In genomic region chr17:46602212-46602611, GRCm38 (mm10) we compare ENCODE assay signal across 12 mouse cellular contexts. TPM values are rescaled to one million over a fixed set of nuclear protein-coding genes. Genes with fewer than 3 reads are reported as not detected.
A peak's percentile ranks its signal among the peaks of the same experiment; 100 is the strongest.
DNase-seq lines count a peak whose midpoint lies in the region; ATAC-seq lines count a peak whose summit lies in the region.
"Had no signal": no experiment of that assay in that cellular context is flagged by ENCODE, and none has a peak within 500 bp of the region (broad histone marks: within the 10 kb centered on the region; RNA-seq: fewer than 3 reads in every experiment).

No protein-coding gene starts in this region.

- peaks cover 23% of the 10 kb centered on the region for H3K36me3 ChIP-seq in hindbrain, embryonic 10.5 days
- H3K36me3 ChIP-seq in hindbrain, embryonic 14.5 days (replicated peaks; ENCODE audit: control insufficient read depth, insufficient read depth), result no peaks in the 10 kb centered on the region
- no peaks in the 10 kb centered on the region for H3K36me3 ChIP-seq in embryonic facial prominence, embryonic 11.5 days (replicated peaks; ENCODE audit: control insufficient read depth, insufficient read depth, low read depth, low read length)
- H3K36me3 ChIP-seq: G1E had no signal

- H3K27ac ChIP-seq in hindbrain, embryonic 10.5 days, result peak overlapping the region; percentile 56
- no peak overlapping the region for H3K27ac ChIP-seq in hindbrain, embryonic 14.5 days
- H3K27ac ChIP-seq in embryonic facial prominence, embryonic 11.5 days (replicated peaks; ENCODE audit: low read depth, low read length), result no peak overlapping the region

- no peaks in the 10 kb centered on the region for H3K9me3 ChIP-seq in hindbrain, embryonic 10.5 days
- H3K9me3 ChIP-seq in hindbrain, embryonic 14.5 days (ENCODE audit: control insufficient read depth, low read length), result no peaks in the 10 kb centered on the region
- H3K9me3 ChIP-seq in embryonic facial prominence, embryonic 11.5 days (replicated peaks; ENCODE audit: control insufficient read depth, low read length), result no peaks in the 10 kb centered on the region
- H3K9me3 ChIP-seq: G1E had no signal

- 84% methylated on average over 9 of the region's 9 CpGs for WGBS in hindbrain, embryonic 10.5 days
- WGBS in hindbrain, embryonic 14.5 days, result 81% methylated on average over 9 of the region's 9 CpGs
- 61% methylated on average over 9 of the region's 9 CpGs for WGBS in embryonic facial prominence, embryonic 11.5 days

- H3K4me1 ChIP-seq in hindbrain, embryonic 10.5 days (replicated peaks), result peaks cover 28% of the 10 kb centered on the region
- 0 out of 2 replicates have a peak, but pooled peaks cover 7% of the 10 kb centered on the region for H3K4me1 ChIP-seq in hindbrain, embryonic 14.5 days (replicated peaks; ENCODE audit: control insufficient read depth, insufficient read depth, low read length)
- H3K4me1 ChIP-seq in embryonic facial prominence, embryonic 11.5 days (ENCODE audit: control insufficient read depth, insufficient read depth, low read length), result no peaks in the 10 kb centered on the region; the same call in 1 of the 2 replicates

- H3K4me2 ChIP-seq in hindbrain, embryonic 14.5 days (replicated peaks), result no peak overlapping the region
- no peak overlapping the region for H3K4me2 ChIP-seq in embryonic facial prominence, embryonic 11.5 days (ENCODE audit: low read depth, low read length)

- no peak overlapping the region for H3K9ac ChIP-seq in hindbrain, embryonic 14.5 days
- H3K9ac ChIP-seq in embryonic facial prominence, embryonic 11.5 days (replicated peaks; ENCODE audit: low read length), result no peak overlapping the region

- no peak for ATAC-seq in hindbrain, embryonic 14.5 days (ENCODE audit: low FRiP score)
- no peak for ATAC-seq in embryonic facial prominence, embryonic 11.5 days (replicated peaks; ENCODE audit: insufficient number of reproducible peaks, low FRiP score, low TSS enrichment, low read depth)
- ATAC-seq in megakaryocyte, adult 5-6 weeks (ENCODE audit: poor library complexity, severe bottlenecking), result peak; percentile 92

- DNase-seq in hindbrain, embryonic 10.5 days (ENCODE audit: low spot score), result no peak
- DNase-seq in hindbrain, embryonic 14.5 days (ENCODE audit: low spot score), result no peak
- DNase-seq in embryonic facial prominence, embryonic 11.5 days (ENCODE audit: low spot score), result peak; percentile 47
- peak; percentile 74 for DNase-seq in kidney, postnatal 10 days
- DNase-seq in right cerebral cortex, postnatal 25 days, result no peak
- no peak for DNase-seq in layer of hippocampus, postnatal 14 days (ENCODE audit: low spot score in 2 of 2)
- no peak for DNase-seq in urinary bladder, postnatal 36 days (ENCODE audit: low spot score in 2 of 2)
- DNase-seq: adrenal gland, postnatal 10 days; layer of hippocampus, adult 9-11 months; thymus, postnatal 36 days had no signal

- H3K4me3 ChIP-seq in hindbrain, embryonic 10.5 days, result no peak overlapping the region
- no peak overlapping the region for H3K4me3 ChIP-seq in hindbrain, embryonic 14.5 days (replicated peaks; ENCODE audit: low read length)
- no peak overlapping the region for H3K4me3 ChIP-seq in embryonic facial prominence, embryonic 11.5 days (ENCODE audit: low read depth, low read length)

- H3K27me3 ChIP-seq in hindbrain, embryonic 10.5 days (ENCODE audit: insufficient read depth, poor library complexity, severe bottlenecking), result no peaks in the 10 kb centered on the region
- H3K27me3 ChIP-seq in hindbrain, embryonic 14.5 days (ENCODE audit: control insufficient read depth, insufficient read depth, low read length), result no peaks in the 10 kb centered on the region
- H3K27me3 ChIP-seq in embryonic facial prominence, embryonic 11.5 days (ENCODE audit: control insufficient read depth, insufficient read depth, low read length), result no peaks in the 10 kb centered on the region

RNA-seq across cellular contexts. Expression of gene Ptk7, which starts 27.1 kb away (rescaled TPM):
- 67.2 and 76.8 TPM in 2 replicates for polyA plus RNA-seq in hindbrain, embryonic 10.5 days (2016; fragmentation: Nextera tagmentation; extraction: Ambion mirVana)
- 19.2 and 20.6 TPM in 2 replicates for polyA plus RNA-seq in hindbrain, embryonic 14.5 days (2014; fragmentation: Nextera tagmentation; extraction: Ambion mirVana)
- polyA plus RNA-seq in embryonic facial prominence, embryonic 11.5 days (2014; fragmentation: Nextera tagmentation; extraction: Ambion mirVana), result 25.7 and 34.5 TPM in 2 replicates
- total RNA-seq in megakaryocyte, adult 5-6 weeks (2015), result not detected in 2 replicates
- total RNA-seq in megakaryocyte, adult 5-6 weeks (2017), result 0.07 and 0.16 TPM in 2 replicates
- 10 to 100 TPM; 11.2 to 11.4 TPM for total RNA-seq in layer of hippocampus, postnatal 14 days (2021)

RNA-seq across cellular contexts. Expression of gene Klc4, which starts 43.6 kb away (rescaled TPM):
- 35.3 and 38.1 TPM in 2 replicates for polyA plus RNA-seq in hindbrain, embryonic 10.5 days (2016; fragmentation: Nextera tagmentation; extraction: Ambion mirVana)
- 26.2 and 30.5 TPM in 2 replicates for polyA plus RNA-seq in hindbrain, embryonic 14.5 days (2014; fragmentation: Nextera tagmentation; extraction: Ambion mirVana)
- 17.7 and 22.5 TPM in 2 replicates for polyA plus RNA-seq in embryonic facial prominence, embryonic 11.5 days (2014; fragmentation: Nextera tagmentation; extraction: Ambion mirVana)
- 3.5 and 4.9 TPM in 2 replicates for total RNA-seq in megakaryocyte, adult 5-6 weeks (2015)
- total RNA-seq in megakaryocyte, adult 5-6 weeks (2017), result 13.1 and 15.0 TPM in 2 replicates
- total RNA-seq in layer of hippocampus, postnatal 14 days (2021), result 10 to 100 TPM; 15.1 to 16.7 TPM

RNA-seq across cellular contexts. Expression of gene Mrpl2, which starts 43.8 kb away (rescaled TPM):
- polyA plus RNA-seq in hindbrain, embryonic 10.5 days (2016; fragmentation: Nextera tagmentation; extraction: Ambion mirVana), result 115 and 119 TPM in 2 replicates
- polyA plus RNA-seq in hindbrain, embryonic 14.5 days (2014; fragmentation: Nextera tagmentation; extraction: Ambion mirVana), result 66.5 and 71.2 TPM in 2 replicates
- 114 and 117 TPM in 2 replicates for polyA plus RNA-seq in embryonic facial prominence, embryonic 11.5 days (2014; fragmentation: Nextera tagmentation; extraction: Ambion mirVana)
- 46.2 and 67.5 TPM in 2 replicates for total RNA-seq in megakaryocyte, adult 5-6 weeks (2015)
- 42.7 and 53.9 TPM in 2 replicates for total RNA-seq in megakaryocyte, adult 5-6 weeks (2017)
- 10 to 100 TPM; 51.1 to 54.3 TPM for total RNA-seq in layer of hippocampus, postnatal 14 days (2021)

RNA-seq across cellular contexts. Expression of gene Srf, which starts 46.2 kb away (rescaled TPM):
- polyA plus RNA-seq in hindbrain, embryonic 10.5 days (2016; fragmentation: Nextera tagmentation; extraction: Ambion mirVana), result 5.9 and 7.8 TPM in 2 replicates
- 5.2 and 6.5 TPM in 2 replicates for polyA plus RNA-seq in hindbrain, embryonic 14.5 days (2014; fragmentation: Nextera tagmentation; extraction: Ambion mirVana)
- polyA plus RNA-seq in embryonic facial prominence, embryonic 11.5 days (2014; fragmentation: Nextera tagmentation; extraction: Ambion mirVana), result 6.4 and 11.1 TPM in 2 replicates
- total RNA-seq in megakaryocyte, adult 5-6 weeks (2015), result 28.5 and 34.0 TPM in 2 replicates
- 23.7 and 36.3 TPM in 2 replicates for total RNA-seq in megakaryocyte, adult 5-6 weeks (2017)
- 10 to 100 TPM; 62.7 to 65.5 TPM for total RNA-seq in layer of hippocampus, postnatal 14 days (2021)

RNA-seq across cellular contexts. Expression of gene Cul7, which starts 47.9 kb away (rescaled TPM):
- 40.7 and 45.5 TPM in 2 replicates for polyA plus RNA-seq in hindbrain, embryonic 10.5 days (2016; fragmentation: Nextera tagmentation; extraction: Ambion mirVana)
- polyA plus RNA-seq in hindbrain, embryonic 14.5 days (2014; fragmentation: Nextera tagmentation; extraction: Ambion mirVana), result 29.7 and 30.2 TPM in 2 replicates
- 27.9 and 28.1 TPM in 2 replicates for polyA plus RNA-seq in embryonic facial prominence, embryonic 11.5 days (2014; fragmentation: Nextera tagmentation; extraction: Ambion mirVana)
- 1.7 and 1.9 TPM in 2 replicates for total RNA-seq in megakaryocyte, adult 5-6 weeks (2015)
- total RNA-seq in megakaryocyte, adult 5-6 weeks (2017), result 1.9 and 2.4 TPM in 2 replicates
- 10 to 100 TPM; 23.8 to 24.4 TPM for total RNA-seq in layer of hippocampus, postnatal 14 days (2021)

Comparison
In these comparisons a context has a peak if more than half of its experiments do, and no peak if none do; other contexts are left out.
1. DNase-seq: peak in embryonic facial prominence, embryonic 11.5 days (single experiment) and kidney, postnatal 10 days (single experiment); none in hindbrain, embryonic 10.5 days (single experiment), hindbrain, embryonic 14.5 days (single experiment), right cerebral cortex, postnatal 25 days (single experiment), layer of hippocampus, postnatal 14 days (0 of 2) and urinary bladder, postnatal 36 days (0 of 2).